Mouse (Mus musculus) spleen, postnatal 10 days (tissue): ENCODE measurements around the gene Rsph6a.
"Not testable (repeated sequence)": the region's sequence is repeated elsewhere in the genome, so short reads cannot be mapped to it uniquely, and the experiment has no call there.

Experiments used
- DNase-seq, 2 experiments: peaks; one replicate each; pipeline ENCODE4 v3.0.0; 2021 to 2022; ENCODE audit warnings: low spot score in 2 of 2

The Rsph6a gene

DNA sequence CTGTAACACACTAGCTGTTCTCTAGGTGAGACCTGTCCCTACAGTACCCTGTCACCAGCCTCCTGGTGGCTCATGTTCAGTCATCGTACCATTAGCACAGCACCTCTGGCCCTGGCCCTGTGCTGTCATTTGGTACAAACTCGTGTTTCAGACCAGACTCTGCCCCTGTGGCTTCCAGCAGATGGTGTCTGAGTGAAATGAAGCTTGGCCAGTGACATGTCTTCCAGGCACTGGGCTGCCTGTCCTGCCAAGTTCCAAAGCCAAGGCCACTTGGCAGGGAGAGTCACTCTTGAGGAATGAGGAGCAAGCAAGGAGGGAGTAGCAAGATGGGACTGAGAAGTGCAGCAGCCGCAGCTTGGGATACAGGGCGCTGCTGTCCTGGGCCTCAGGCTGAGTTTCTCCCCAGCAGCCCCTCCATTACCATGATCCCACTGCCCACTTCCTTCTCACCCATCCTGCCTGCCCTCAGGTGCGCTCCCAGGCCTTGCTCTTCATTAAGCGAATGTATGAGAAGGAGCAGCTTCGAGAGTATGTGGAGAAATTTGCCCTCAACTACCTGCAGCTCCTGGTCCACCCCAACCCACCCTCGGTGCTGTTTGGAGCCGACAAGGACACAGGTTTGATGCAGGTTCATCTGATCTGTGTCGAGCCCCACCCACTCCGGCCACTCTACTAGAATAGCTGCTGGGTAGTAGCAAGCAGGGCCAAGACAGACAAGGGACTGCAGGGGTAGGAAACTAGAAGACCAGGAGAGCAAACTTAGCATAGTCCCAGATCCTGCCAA, 8.0 kb upstream of the Rsph6a start:
- DNase-seq, result no peak

- no peak for DNase-seq
Measured at GRCm38 (mm10) chr7:19048006-19048527, 6.4 kb upstream of the Rsph6a start.

GRCm38 (mm10) chr7:19049252-19049651, 5.2 kb upstream of the Rsph6a start:
- DNase-seq, result no peak

GRCm38 (mm10) chr7:19050172-19050571, 4.3 kb upstream of the Rsph6a start:
- no peak for DNase-seq

DNA sequence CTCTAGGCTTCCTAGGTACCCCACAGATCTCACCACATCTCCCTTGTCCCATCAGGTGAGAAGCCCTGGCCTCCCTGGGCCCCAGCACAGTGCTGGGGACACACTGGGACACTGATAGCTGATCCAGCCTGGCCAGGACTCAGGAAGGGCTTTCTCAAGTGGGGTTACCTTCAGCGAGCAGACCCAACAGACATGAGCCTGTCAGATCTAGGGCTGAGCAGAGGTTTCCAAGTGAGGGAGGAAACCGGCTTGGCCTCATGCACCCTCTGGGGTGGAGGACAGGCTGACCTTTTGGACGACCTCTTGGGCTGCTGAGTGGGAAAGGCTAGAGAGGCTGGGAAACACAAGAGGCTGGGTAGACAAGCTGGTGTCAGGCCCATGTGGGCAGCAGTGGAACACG, 3.3 kb upstream of the Rsph6a start:
- DNase-seq, result no peak

GRCm38 (mm10) chr7:19052345-19053135, 1.9 kb upstream of the Rsph6a start:
- no peak for DNase-seq

GRCm38 (mm10) chr7:19053136-19053532, 1.4 kb upstream of the Rsph6a start:
- no peak for DNase-seq

GRCm38 (mm10) chr7:19054777-19055076, 237 bp downstream of the Rsph6a start:
- no peak for DNase-seq

DNA sequence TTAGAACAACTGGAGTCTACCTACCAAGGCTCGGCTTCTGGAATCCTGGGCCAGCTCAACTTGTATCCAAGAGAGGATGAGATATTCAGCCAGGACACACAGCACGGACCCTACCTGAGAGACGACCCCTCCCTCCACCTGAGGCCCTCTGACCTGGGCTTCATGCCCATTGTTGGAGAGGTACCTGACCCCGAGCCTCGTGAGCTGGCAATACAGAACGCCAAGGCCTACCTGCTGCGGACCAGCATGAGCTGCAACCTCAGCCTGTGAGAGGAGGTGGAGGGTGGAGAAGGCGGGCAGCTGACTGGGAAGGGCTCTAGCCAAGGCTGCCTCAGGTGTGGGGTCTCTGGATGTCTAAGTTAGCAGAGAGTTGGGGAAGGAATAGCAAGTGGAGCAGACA, 618 bp downstream of the Rsph6a start:
- no peak for DNase-seq

DNA sequence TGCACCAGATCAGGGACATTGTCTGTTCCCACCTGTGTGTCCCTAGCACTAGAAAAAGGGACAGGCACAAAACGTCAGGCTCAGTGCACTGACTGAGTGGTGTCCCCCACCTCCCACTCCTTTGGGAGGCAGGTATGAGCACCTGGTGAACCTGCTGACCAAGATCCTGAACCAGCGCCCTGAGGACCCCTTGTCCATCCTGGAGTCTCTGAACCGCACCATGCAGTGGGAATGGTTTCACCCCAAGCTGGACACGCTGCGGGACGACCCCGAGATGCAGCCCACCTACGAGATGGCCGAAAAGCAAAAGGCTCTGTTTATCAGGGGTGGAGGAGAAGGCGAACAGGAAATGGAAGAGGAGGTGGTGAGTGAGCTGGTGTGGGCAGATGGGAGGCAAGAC, 2.9 kb downstream of the Rsph6a start:
- DNase-seq, result no peak

GRCm38 (mm10) chr7:19065896-19066295, 11.4 kb downstream of the Rsph6a start:
- DNase-seq, result no peak

- DNase-seq, result no peak
Measured at GRCm38 (mm10) chr7:19067063-19067462, 12.6 kb downstream of the Rsph6a start.

- no peak for DNase-seq
Measured at GRCm38 (mm10) chr7:19067935-19068334, 13.4 kb downstream of the Rsph6a start.

DNA sequence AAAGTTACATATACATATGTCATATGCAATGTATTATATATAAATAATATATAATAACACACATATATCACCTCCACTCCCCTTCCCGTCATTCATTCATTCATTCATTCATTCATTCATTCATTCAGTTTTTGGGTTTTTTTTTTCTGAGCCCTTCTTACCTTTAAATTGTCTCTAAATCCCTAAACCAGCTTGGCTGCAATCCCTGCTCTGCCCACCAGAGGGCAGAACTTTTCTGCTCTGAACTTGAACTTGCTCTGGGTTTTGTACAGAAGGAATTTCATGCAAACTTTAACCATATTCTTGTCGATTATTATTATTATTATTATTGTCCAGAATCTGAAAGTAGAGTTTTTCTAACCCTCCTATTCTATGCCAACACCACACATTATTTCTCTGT, 14.2 kb downstream of the Rsph6a start:
- DNase-seq, result peak; percentile 67 to 85

GRCm38 (mm10) chr7:19069500-19069899, 15.0 kb downstream of the Rsph6a start:
- DNase-seq, result peak in 1 of 2 experiments; percentile 64

GRCm38 (mm10) chr7:19071024-19071423, 16.5 kb downstream of the Rsph6a start:
- DNase-seq, result not testable (repeated sequence)

GRCm38 (mm10) chr7:19073504-19073903, 19.0 kb downstream of the Rsph6a start:
- DNase-seq, result peak; percentile 50 to 71

DNA sequence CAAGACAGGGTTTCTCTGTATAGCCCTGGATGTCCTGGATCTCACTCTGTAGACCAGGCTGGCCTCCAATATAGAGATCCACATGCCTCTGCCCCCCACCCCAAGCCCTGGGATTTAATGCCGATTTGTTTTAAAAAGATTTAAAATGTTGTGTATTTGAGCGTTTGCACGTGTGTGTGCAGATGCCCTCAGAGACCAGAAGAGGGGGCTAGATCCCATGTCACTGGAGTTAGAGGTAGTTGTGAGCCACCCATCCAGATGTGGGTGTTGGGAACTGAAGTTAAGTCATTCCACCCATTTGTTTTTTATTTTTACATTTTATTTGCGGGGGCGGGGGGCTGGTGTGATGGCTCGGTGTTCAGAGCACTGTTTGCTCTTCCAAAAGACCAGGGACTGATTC, 20.0 kb downstream of the Rsph6a start:
- no peak for DNase-seq

- DNase-seq, result no peak
Measured at GRCm38 (mm10) chr7:19075231-19075630, 20.7 kb downstream of the Rsph6a start.

- DNase-seq, result peak; percentile 72 to 87
Measured at GRCm38 (mm10) chr7:19075723-19076585, 21.5 kb downstream of the Rsph6a start, which contains the start of gene Dmwd. Gene Dmwd, plus strand, starts transcription at chr7:19076227.

DNA sequence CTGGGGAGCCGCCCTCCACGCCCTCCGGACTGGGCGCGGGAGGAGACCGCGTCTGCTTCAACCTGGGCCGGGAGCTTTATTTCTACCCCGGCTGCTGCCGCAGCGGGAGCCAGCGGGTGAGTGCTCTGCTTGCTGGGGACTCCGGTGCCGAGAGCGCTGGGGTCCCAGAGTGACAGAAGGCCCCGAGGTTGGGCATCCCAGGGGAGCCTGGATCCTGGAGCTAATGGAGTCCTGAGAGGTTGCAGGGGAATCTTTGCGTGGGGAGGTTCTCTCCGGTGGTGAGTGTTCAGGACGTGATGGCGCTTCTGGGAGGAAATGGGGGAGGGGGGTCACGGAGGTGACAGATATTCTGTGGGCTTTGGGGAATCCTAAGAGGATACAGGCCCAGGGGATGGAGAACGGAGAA, 22.1 kb downstream of the Rsph6a start:
- DNase-seq, result peak; percentile 50 to 58

DNA sequence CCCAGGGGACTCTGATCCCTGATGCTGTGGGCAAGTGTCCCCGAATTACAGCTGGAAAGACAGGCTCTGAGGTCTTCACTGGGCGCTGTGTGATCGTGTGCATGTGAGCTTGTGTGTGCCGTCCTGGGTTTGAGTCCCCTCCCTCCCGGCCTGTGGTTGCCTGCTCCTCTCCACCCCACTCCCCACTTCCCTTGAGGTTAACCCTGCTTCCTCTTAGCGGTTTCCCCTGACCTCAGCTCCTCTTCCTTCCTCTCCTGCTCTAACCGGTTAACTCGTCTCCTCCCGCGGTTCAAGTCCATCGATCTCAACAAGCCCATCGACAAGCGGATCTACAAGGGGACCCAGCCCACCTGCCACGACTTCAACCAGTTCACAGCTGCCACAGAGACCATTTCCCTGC, 23.3 kb downstream of the Rsph6a start:
- DNase-seq, result peak; percentile 55 to 74
